14 mouse cellular contexts compared by ENCODE assay signal in genomic region chr14:98113106-98113505, GRCm38 (mm10). TPM values are rescaled to one million over a fixed set of nuclear protein-coding genes. Genes with fewer than 3 reads are reported as not detected.
"Had no signal": no experiment of that assay in that cellular context is flagged by ENCODE, and none has a peak within 500 bp of the region (broad histone marks: within the 10 kb centered on the region; RNA-seq: fewer than 3 reads in every experiment).

No protein-coding gene starts in this region.

- ATAC-seq: lung, postnatal 0 days had no signal

- DNase-seq: kidney, postnatal 14 days; lung, adult 2 months; midbrain, embryonic 14.5 days; thymus, postnatal 4 days had no signal

- H3K9ac ChIP-seq: kidney, embryonic 15.5 days; liver, embryonic 15.5 days; neural tube, embryonic 12.5 days had no signal

- H3K36me3 ChIP-seq: limb, embryonic 10.5 days; liver, embryonic 15.5 days; neural tube, embryonic 12.5 days had no signal

- H3K27ac ChIP-seq: kidney, embryonic 15.5 days; left cerebral cortex, adult 2 months; limb, embryonic 10.5 days; liver, embryonic 15.5 days; macrophage; neural tube, embryonic 12.5 days; stomach, postnatal 0 days had no signal

- H3K9me3 ChIP-seq: kidney, embryonic 15.5 days; limb, embryonic 10.5 days; liver, embryonic 15.5 days; neural tube, embryonic 12.5 days had no signal

- H3K27me3 ChIP-seq: kidney, embryonic 15.5 days; liver, embryonic 15.5 days; neural tube, embryonic 12.5 days had no signal

- H3K4me3 ChIP-seq: kidney, embryonic 15.5 days; left cerebral cortex, adult 2 months; limb, embryonic 10.5 days; liver, embryonic 15.5 days; myocyte; neural tube, embryonic 12.5 days had no signal

- H3K4me1 ChIP-seq: kidney, embryonic 15.5 days; liver, embryonic 15.5 days; neural tube, embryonic 12.5 days had no signal

- H3K4me2 ChIP-seq: kidney, embryonic 15.5 days; liver, embryonic 11.5 days; liver, embryonic 15.5 days; neural tube, embryonic 12.5 days had no signal

RNA-seq across cellular contexts. Expression of gene Dach1, which starts 56.5 kb away (rescaled TPM):
- polyA plus RNA-seq: myocyte had no signal
